Mouse (Mus musculus): ENCODE results near the gene Dnajc15. TPM values are rescaled to one million over a fixed set of nuclear protein-coding genes. Genes with fewer than 3 reads are reported as not detected.

Dnajc15 gene
- polyA plus RNA-seq, 1 experiment from 2014 or later = 107 TPM

- Histone ChIP-seq H3K27me3 (no peaks in the 10 kb centered on the region), H3K9ac (no peak overlapping the region), H3K36me3 (peaks cover 8% of the 10 kb centered on the region), H3K9me3 (no peaks in the 10 kb centered on the region), H3K27ac (no peak overlapping the region), H3K4me3 (no peak overlapping the region), H3K4me1 (no peaks in the 10 kb centered on the region), H3K4me2 (no peak overlapping the region)
- no peak for ATAC-seq (ENCODE audit: insufficient number of reproducible peaks, insufficient read depth, low FRiP score, low TSS enrichment, low read depth)
- WGBS = 84% methylated on average over 3 of the region's 3 CpGs
Measured at GRCm38 (mm10) chr14:77819841-77820240, 55.1 kb downstream of the Dnajc15 start.

- Histone ChIP-seq H3K4me2 (no peak overlapping the region), H3K9ac (no peak overlapping the region)
- WGBS = 89% methylated on average over 6 of the region's 6 CpGs
Measured at GRCm38 (mm10) chr14:77817561-77817960, 57.4 kb downstream of the Dnajc15 start.

GRCm38 (mm10) chr14:77814935-77815334, 60.0 kb downstream of the Dnajc15 start:
- ATAC-seq (ENCODE audit: insufficient number of reproducible peaks, insufficient read depth, low FRiP score, low TSS enrichment, low read depth) = no peak
- Histone ChIP-seq H3K9ac (no peak overlapping the region), H3K27me3 (no peaks in the 10 kb centered on the region), H3K27ac (no peak overlapping the region), H3K9me3 (no peaks in the 10 kb centered on the region), H3K4me2 (no peak overlapping the region), H3K4me3 (no peak overlapping the region), H3K4me1 (peaks cover 6% of the 10 kb centered on the region; the same call in 1 of the 2 replicates), H3K36me3 (no peaks in the 10 kb centered on the region)
- WGBS = 62% methylated on average over 4 of the region's 4 CpGs

More at GRCm38 (mm10) chr14:77817561-77817960, 57.4 kb downstream of the Dnajc15 start:
- no peaks in the 10 kb centered on the region for H3K9me3 ChIP-seq
- no peak overlapping the region for H3K4me3 ChIP-seq
- H3K27me3 ChIP-seq = no peaks in the 10 kb centered on the region
- no peak for ATAC-seq (ENCODE audit: insufficient number of reproducible peaks, insufficient read depth, low FRiP score, low TSS enrichment, low read depth)
- H3K4me1 ChIP-seq = peaks cover 6% of the 10 kb centered on the region; the same call in 1 of the 2 replicates
- H3K27ac ChIP-seq = no peak overlapping the region
- H3K36me3 ChIP-seq = peaks cover 8% of the 10 kb centered on the region

GRCm38 (mm10) chr14:77812890-77813289, 62.0 kb downstream of the Dnajc15 start:
- WGBS = 78% methylated on average over 1 of the region's 1 CpGs
- Histone ChIP-seq H3K4me1 (peaks cover 6% of the 10 kb centered on the region; the same call in 1 of the 2 replicates), H3K4me2 (no peak overlapping the region), H3K27me3 (no peaks in the 10 kb centered on the region), H3K9me3 (no peaks in the 10 kb centered on the region), H3K36me3 (no peaks in the 10 kb centered on the region), H3K4me3 (no peak overlapping the region), H3K27ac (no peak overlapping the region), H3K9ac (no peak overlapping the region)
- ATAC-seq (ENCODE audit: insufficient number of reproducible peaks, insufficient read depth, low FRiP score, low TSS enrichment, low read depth) = no peak

- Histone ChIP-seq H3K9me3 (no peaks in the 10 kb centered on the region), H3K4me3 (no peak overlapping the region), H3K27ac (no peak overlapping the region), H3K4me1 (peaks cover 6% of the 10 kb centered on the region; the same call in 1 of the 2 replicates), H3K27me3 (no peaks in the 10 kb centered on the region), H3K4me2 (no peak overlapping the region), H3K9ac (no peak overlapping the region), H3K36me3 (no peaks in the 10 kb centered on the region)
- no peak for ATAC-seq (ENCODE audit: insufficient number of reproducible peaks, insufficient read depth, low FRiP score, low TSS enrichment, low read depth)
- 82% methylated on average over 5 of the region's 5 CpGs for WGBS
Measured at GRCm38 (mm10) chr14:77811466-77811865, 63.5 kb downstream of the Dnajc15 start.

- no peak for ATAC-seq (ENCODE audit: insufficient number of reproducible peaks, insufficient read depth, low FRiP score, low TSS enrichment, low read depth)
- H3K9ac ChIP-seq = no peak overlapping the region
Measured at GRCm38 (mm10) chr14:77807836-77808235, 67.1 kb downstream of the Dnajc15 start.

GRCm38 (mm10) chr14:77806345-77806744, 68.6 kb downstream of the Dnajc15 start:
- no peaks in the 10 kb centered on the region for H3K36me3 ChIP-seq
- no peaks in the 10 kb centered on the region for H3K9me3 ChIP-seq
- ATAC-seq (ENCODE audit: insufficient number of reproducible peaks, insufficient read depth, low FRiP score, low TSS enrichment, low read depth) = no peak
- peaks cover 16% of the 10 kb centered on the region; the same call in 1 of the 2 replicates for H3K4me1 ChIP-seq
- 80% methylated on average over 5 of the region's 5 CpGs for WGBS
- H3K27ac ChIP-seq = no peak overlapping the region
- no peaks in the 10 kb centered on the region for H3K27me3 ChIP-seq
- no peak overlapping the region for H3K9ac ChIP-seq
- H3K4me2 ChIP-seq = no peak overlapping the region
- no peak overlapping the region for H3K4me3 ChIP-seq

More at GRCm38 (mm10) chr14:77807836-77808235, 67.1 kb downstream of the Dnajc15 start:
- Histone ChIP-seq H3K27ac (no peak overlapping the region), H3K4me1 (0 out of 2 replicates have a peak, but pooled peaks cover 7% of the 10 kb centered on the region), H3K36me3 (no peaks in the 10 kb centered on the region), H3K27me3 (no peaks in the 10 kb centered on the region), H3K4me3 (no peak overlapping the region), H3K4me2 (no peak overlapping the region), H3K9me3 (no peaks in the 10 kb centered on the region)
- WGBS = 67% methylated on average over 4 of the region's 4 CpGs

- H3K27me3 ChIP-seq = no peaks in the 10 kb centered on the region
- H3K4me2 ChIP-seq = no peak overlapping the region
- WGBS = 46% methylated on average over 5 of the region's 5 CpGs
- peaks cover 26% of the 10 kb centered on the region for H3K4me1 ChIP-seq
- H3K9ac ChIP-seq = no peak overlapping the region
- no peaks in the 10 kb centered on the region for H3K36me3 ChIP-seq
- H3K4me3 ChIP-seq = no peak overlapping the region
- ATAC-seq (ENCODE audit: insufficient number of reproducible peaks, insufficient read depth, low FRiP score, low TSS enrichment, low read depth) = no peak
- no peak overlapping the region for H3K27ac ChIP-seq
- no peaks in the 10 kb centered on the region for H3K9me3 ChIP-seq
Measured at GRCm38 (mm10) chr14:77802268-77802630, 72.7 kb downstream of the Dnajc15 start.

GRCm38 (mm10) chr14:77801571-77802267, 73.2 kb downstream of the Dnajc15 start:
- Histone ChIP-seq H3K4me2 (no peak overlapping the region), H3K27ac (no peak overlapping the region), H3K9ac (no peak overlapping the region), H3K4me3 (no peak overlapping the region), H3K4me1 (peaks cover 28% of the 10 kb centered on the region), H3K27me3 (no peaks in the 10 kb centered on the region), H3K36me3 (no peaks in the 10 kb centered on the region), H3K9me3 (no peaks in the 10 kb centered on the region)
- 83% methylated on average over 17 of the region's 17 CpGs for WGBS
- no peak for ATAC-seq (ENCODE audit: insufficient number of reproducible peaks, insufficient read depth, low FRiP score, low TSS enrichment, low read depth)

GRCm38 (mm10) chr14:77796506-77796905, 78.4 kb downstream of the Dnajc15 start:
- Histone ChIP-seq H3K9ac (no peak overlapping the region), H3K27ac (no peak overlapping the region; the same call in 1 of the 2 replicates), H3K36me3 (no peaks in the 10 kb centered on the region), H3K9me3 (no peaks in the 10 kb centered on the region), H3K27me3 (no peaks in the 10 kb centered on the region), H3K4me3 (no peak overlapping the region), H3K4me2 (no peak overlapping the region), H3K4me1 (peaks cover 25% of the 10 kb centered on the region)
- 47% methylated on average over 4 of the region's 4 CpGs for WGBS
- ATAC-seq (ENCODE audit: insufficient number of reproducible peaks, insufficient read depth, low FRiP score, low TSS enrichment, low read depth) = no peak

GRCm38 (mm10) chr14:77795240-77795639, 79.7 kb downstream of the Dnajc15 start:
- Histone ChIP-seq H3K36me3 (no peaks in the 10 kb centered on the region), H3K4me2 (no peak overlapping the region), H3K9me3 (no peaks in the 10 kb centered on the region), H3K9ac (no peak overlapping the region), H3K27me3 (no peaks in the 10 kb centered on the region), H3K4me1 (peaks cover 14% of the 10 kb centered on the region), H3K4me3 (no peak overlapping the region), H3K27ac (no peak overlapping the region)
- no peak for ATAC-seq (ENCODE audit: insufficient number of reproducible peaks, insufficient read depth, low FRiP score, low TSS enrichment, low read depth)
- 92% methylated on average over 5 of the region's 5 CpGs for WGBS

GRCm38 (mm10) chr14:77794285-77794949, 80.5 kb downstream of the Dnajc15 start:
- H3K9me3 ChIP-seq = no peaks in the 10 kb centered on the region
- H3K36me3 ChIP-seq = no peaks in the 10 kb centered on the region
- no peaks in the 10 kb centered on the region for H3K27me3 ChIP-seq
- H3K4me1 ChIP-seq = peaks cover 13% of the 10 kb centered on the region
- H3K4me3 ChIP-seq = no peak overlapping the region
- ATAC-seq (ENCODE audit: insufficient number of reproducible peaks, insufficient read depth, low FRiP score, low TSS enrichment, low read depth) = no peak
- no peak overlapping the region for H3K27ac ChIP-seq
- no peak overlapping the region for H3K4me2 ChIP-seq
- no peak overlapping the region for H3K9ac ChIP-seq
- WGBS = 41% methylated on average over 7 of the region's 7 CpGs
